Mouse (Mus musculus): Measurements from ENCODE around the gene Cnksr3. TPM values are rescaled to one million over a fixed set of nuclear protein-coding genes. Genes with fewer than 3 reads are reported as not detected.

Gene Cnksr3
- total and polyA plus RNA-seq, 3 experiments, result not detected

DNA sequence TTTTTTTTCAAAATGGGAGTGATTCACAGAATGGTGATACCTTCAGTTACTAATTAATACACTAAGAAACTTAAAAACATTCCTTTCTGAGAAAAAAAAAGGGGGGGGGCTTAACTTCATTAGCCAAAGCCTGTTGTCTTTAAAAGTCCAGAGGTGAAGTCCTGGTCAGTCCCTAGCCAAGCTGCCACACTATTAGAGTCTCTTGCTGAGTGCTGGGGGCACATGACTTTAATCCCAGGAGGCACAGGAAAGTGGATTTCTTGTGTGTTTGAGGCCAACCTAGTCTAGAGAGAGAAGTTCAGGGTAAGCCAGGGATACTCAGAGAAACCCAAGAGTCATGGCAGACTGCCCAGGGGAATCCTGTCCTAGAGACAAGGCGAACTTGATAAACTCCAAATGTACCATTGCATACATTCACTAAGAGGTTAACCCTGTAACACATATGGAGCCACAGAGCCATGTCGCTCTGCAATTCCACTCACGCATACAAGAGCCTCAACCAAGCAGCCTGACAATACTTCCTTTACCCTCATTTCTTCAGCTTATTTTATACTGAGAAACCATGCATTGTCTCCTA, 5.6 kb upstream of the Cnksr3 start:
- Histone ChIP-seq H3K9ac (ENCODE audit: control insufficient read depth, low read depth, low read length, poor library complexity, severe bottlenecking) (no peak overlapping the region), H3K27me3 (ENCODE audit: control insufficient read depth in 1 of 2, insufficient read depth in 2 of 2, low read length in 2 of 2) (no peaks in the 10 kb centered on the region), H3K9me3 (replicated peaks; ENCODE audit: insufficient read depth, low read length) (no peaks in the 10 kb centered on the region), H3K27ac (ENCODE audit: control insufficient read depth, low read depth, low read length) (no peak overlapping the region), H3K4me3 (ENCODE audit: control insufficient read depth in 1 of 2, insufficient read depth in 1 of 2, low read depth in 2 of 2, low read length in 2 of 2) (no peak overlapping the region), H3K36me3 (ENCODE audit: control insufficient read depth in 1 of 2, insufficient read depth in 2 of 2, low read length in 2 of 2) (no peaks in the 10 kb centered on the region), H3K4me1 (ENCODE audit: control insufficient read depth in 1 of 2, insufficient read depth in 2 of 2, low read length in 2 of 2) (no peaks in the 10 kb centered on the region), H3K79me2 (ENCODE audit: control insufficient read depth, insufficient read depth, low read length, poor library complexity) (no peaks in the 10 kb centered on the region)
- TF ChIP-seq POLR2AphosphoS5 (IDR thresholded peaks at IDR 0.05; ENCODE audit: borderline replicate concordance, low read depth, low read length) (no peak), MAZ (IDR thresholded peaks at IDR 0.05; ENCODE audit: low read depth, low read length) (no peak), MYB (IDR thresholded peaks at IDR 0.05; ENCODE audit: low read depth, low read length) (no peak), UBTF (IDR thresholded peaks at IDR 0.05; ENCODE audit: borderline replicate concordance, insufficient read depth, low read depth, low read length) (no peak), HCFC1 (IDR thresholded peaks at IDR 0.05; ENCODE audit: low read depth, low read length) (no peak)
- no peak for DNase-seq (ENCODE audit: low read depth, low spot score)

DNA sequence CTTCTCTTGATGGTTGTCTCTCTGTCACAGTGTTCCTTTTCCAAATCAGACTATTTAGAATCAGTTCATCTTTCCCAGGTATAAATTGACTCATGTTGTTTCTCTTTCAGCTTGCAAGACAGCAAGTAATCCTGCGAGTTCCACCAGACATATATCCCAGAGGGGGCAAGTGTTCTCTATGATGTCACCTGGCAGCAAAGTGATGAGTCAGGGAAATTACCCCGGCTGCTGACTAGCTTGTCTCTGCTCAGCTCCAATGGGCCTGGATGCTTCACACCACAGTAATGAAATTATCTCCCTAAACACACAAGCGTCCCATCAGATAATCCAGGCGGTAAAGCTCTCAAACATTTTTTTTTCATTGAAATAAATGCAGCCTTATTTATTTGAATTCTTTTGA, 2.7 kb upstream of the Cnksr3 start:
- no peak overlapping the region for H3K9ac ChIP-seq (ENCODE audit: control insufficient read depth, low read depth, low read length, poor library complexity, severe bottlenecking)
- H3K79me2 ChIP-seq (ENCODE audit: control insufficient read depth, insufficient read depth, low read length, poor library complexity), result no peaks in the 10 kb centered on the region

DNA sequence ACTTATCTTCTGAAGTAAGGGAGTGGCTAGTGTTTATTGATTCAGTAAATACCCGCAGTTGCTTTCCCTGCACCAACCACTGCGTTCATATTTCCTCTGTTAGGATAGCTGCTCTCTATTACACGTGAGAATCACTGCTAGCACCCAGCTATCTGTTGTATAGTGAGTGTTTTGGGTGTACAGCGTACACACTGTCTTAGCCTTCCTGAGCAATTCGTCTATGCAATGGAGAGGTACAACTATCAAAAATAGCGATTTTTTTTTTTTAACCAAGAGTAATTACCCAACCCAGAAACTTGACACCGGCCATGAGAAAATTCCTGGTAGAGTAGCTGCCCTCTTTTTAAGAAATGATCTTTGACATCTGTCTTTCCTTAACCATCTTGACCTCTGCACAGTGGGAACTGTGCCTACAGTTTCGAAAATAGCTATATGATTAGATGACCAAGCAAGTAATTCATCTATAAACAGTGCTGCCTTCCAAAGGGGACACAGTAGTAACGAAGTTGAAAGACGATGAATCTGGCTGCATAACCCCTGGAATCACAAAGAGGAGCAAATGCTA, 1.1 kb upstream of the Cnksr3 start:
- no peak for DNase-seq (ENCODE audit: low read depth, low spot score)
- H3K9ac ChIP-seq (ENCODE audit: control insufficient read depth, low read depth, low read length, poor library complexity, severe bottlenecking), result no peak overlapping the region
- H3K79me2 ChIP-seq (ENCODE audit: control insufficient read depth, insufficient read depth, low read length, poor library complexity), result no peaks in the 10 kb centered on the region
- no peaks in the 10 kb centered on the region for H3K4me1 ChIP-seq (ENCODE audit: control insufficient read depth in 1 of 2, insufficient read depth in 2 of 2, low read length in 2 of 2)
- TF ChIP-seq POLR2AphosphoS2 (IDR thresholded peaks at IDR 0.05; ENCODE audit: low read length), result no peak
- no peak for TF ChIP-seq E2F4 (IDR thresholded peaks at IDR 0.05; ENCODE audit: borderline replicate concordance, low read depth, low read length)
- TF ChIP-seq CHD1 (IDR thresholded peaks at IDR 0.05; ENCODE audit: low read depth, low read length), result no peak
- TF ChIP-seq ZNF384 (IDR thresholded peaks at IDR 0.05; ENCODE audit: low read depth, low read length), result no peak
- H3K36me3 ChIP-seq (ENCODE audit: control insufficient read depth in 1 of 2, insufficient read depth in 2 of 2, low read length in 2 of 2), result no peaks in the 10 kb centered on the region
- H3K27me3 ChIP-seq (ENCODE audit: control insufficient read depth in 1 of 2, insufficient read depth in 2 of 2, low read length in 2 of 2), result no peaks in the 10 kb centered on the region
- no peak overlapping the region for H3K27ac ChIP-seq (ENCODE audit: control insufficient read depth, low read depth, low read length)
- H3K9me3 ChIP-seq (replicated peaks; ENCODE audit: insufficient read depth, low read length), result no peaks in the 10 kb centered on the region
- no peak overlapping the region for H3K4me3 ChIP-seq (ENCODE audit: control insufficient read depth in 1 of 2, insufficient read depth in 1 of 2, low read depth in 2 of 2, low read length in 2 of 2)

More for the DNA sequence above, 2.7 kb upstream of the Cnksr3 start:
- no peak overlapping the region for H3K27ac ChIP-seq (ENCODE audit: control insufficient read depth, low read depth, low read length)
- DNase-seq (ENCODE audit: low read depth, low spot score), result no peak
- H3K36me3 ChIP-seq (ENCODE audit: control insufficient read depth in 1 of 2, insufficient read depth in 2 of 2, low read length in 2 of 2), result no peaks in the 10 kb centered on the region
- H3K9me3 ChIP-seq (replicated peaks; ENCODE audit: insufficient read depth, low read length), result no peaks in the 10 kb centered on the region
- H3K4me1 ChIP-seq (ENCODE audit: control insufficient read depth in 1 of 2, insufficient read depth in 2 of 2, low read length in 2 of 2), result no peaks in the 10 kb centered on the region
- TF ChIP-seq TAL1 (IDR thresholded peaks at IDR 0.05; ENCODE audit: low read length) (no peak), HCFC1 (IDR thresholded peaks at IDR 0.05; ENCODE audit: low read depth, low read length) (no peak), ZMIZ1 (IDR thresholded peaks at IDR 0.05; ENCODE audit: low read depth, low read length) (no peak), EP300 (IDR thresholded peaks at IDR 0.05; ENCODE audit: low read depth in 1 of 2, low read length in 2 of 2) (no peak), SMC3 (IDR thresholded peaks at IDR 0.05; ENCODE audit: low read depth, low read length) (no peak), CHD2 (IDR thresholded peaks at IDR 0.05; ENCODE audit: low read length) (no peak)
- no peak overlapping the region for H3K4me3 ChIP-seq (ENCODE audit: control insufficient read depth in 1 of 2, insufficient read depth in 1 of 2, low read depth in 2 of 2, low read length in 2 of 2)
- no peaks in the 10 kb centered on the region for H3K27me3 ChIP-seq (ENCODE audit: control insufficient read depth in 1 of 2, insufficient read depth in 2 of 2, low read length in 2 of 2)

Measured in MEL (cell line).